Mouse (Mus musculus): ENCODE results near the gene Tgm5. TPM values are rescaled to one million over a fixed set of nuclear protein-coding genes. Genes with fewer than 3 reads are reported as not detected.
"Not testable (repeated sequence)": the region's sequence is repeated elsewhere in the genome, so short reads cannot be mapped to it uniquely, and the experiment has no call there.

Tgm5 gene
- polyA plus RNA-seq (2014; fragmentation: Nextera tagmentation; extraction: Ambion mirVana): not detected in 2 replicates

- Histone ChIP-seq H3K9ac (ENCODE audit: low read length) (no peak within 1 kb of the TSS), H3K4me2 (ENCODE audit: low read depth, severe bottlenecking) (no peak within 1 kb of the TSS), H3K9me3 (ENCODE audit: control insufficient read depth, low read length) (no peaks in the 10 kb centered on the region), H3K27me3 (ENCODE audit: control insufficient read depth, insufficient read depth, low read length) (no peaks in the 10 kb centered on the region), H3K36me3 (ENCODE audit: control insufficient read depth, insufficient read depth, low read length) (no peaks in the 10 kb centered on the region), H3K4me1 (ENCODE audit: control insufficient read depth, insufficient read depth, low read length) (no peaks in the 10 kb centered on the region), H3K4me3 (ENCODE audit: low read depth, low read length) (no peak within 1 kb of the TSS), H3K27ac (replicated peaks; ENCODE audit: low read depth, low read length) (no peak within 1 kb of the TSS)
- 53% methylated on average over 6 of the region's 6 CpGs for WGBS
- DNase-seq (ENCODE audit: low spot score): no peak
- no peak for ATAC-seq (ENCODE audit: insufficient number of reproducible peaks, low FRiP score, low TSS enrichment, low read depth)
Measured at GRCm38 (mm10) chr2:121085480-121086185, at the start of gene Tgm5. Gene Tgm5, minus strand, starts transcription at chr2:121085841.

GRCm38 (mm10) chr2:121132822-121133221 lies 47.2 kb upstream of the Tgm5 start:
- no peak overlapping the region for H3K4me3 ChIP-seq (ENCODE audit: low read depth, low read length)
- H3K4me1 ChIP-seq (ENCODE audit: control insufficient read depth, insufficient read depth, low read length): no peaks in the 10 kb centered on the region
- no peak overlapping the region for H3K4me2 ChIP-seq (ENCODE audit: low read depth, severe bottlenecking)
- no peak overlapping the region for H3K9ac ChIP-seq (ENCODE audit: low read length)
- no peak overlapping the region for H3K27ac ChIP-seq (replicated peaks; ENCODE audit: low read depth, low read length)
- DNase-seq (ENCODE audit: low spot score): no peak
- no peaks in the 10 kb centered on the region for H3K36me3 ChIP-seq (ENCODE audit: control insufficient read depth, insufficient read depth, low read length)
- 66% methylated on average over 1 of the region's 1 CpGs for WGBS
- no peak for ATAC-seq (ENCODE audit: insufficient number of reproducible peaks, low FRiP score, low TSS enrichment, low read depth)
- no peaks in the 10 kb centered on the region for H3K9me3 ChIP-seq (ENCODE audit: control insufficient read depth, low read length)
- H3K27me3 ChIP-seq (ENCODE audit: control insufficient read depth, insufficient read depth, low read length): no peaks in the 10 kb centered on the region

GRCm38 (mm10) chr2:121128865-121129620 lies 43.4 kb upstream of the Tgm5 start:
- Histone ChIP-seq H3K9me3 (ENCODE audit: control insufficient read depth, low read length) (no peaks in the 10 kb centered on the region), H3K27ac (replicated peaks; ENCODE audit: low read depth, low read length) (no peak overlapping the region), H3K27me3 (ENCODE audit: control insufficient read depth, insufficient read depth, low read length) (no peaks in the 10 kb centered on the region), H3K36me3 (ENCODE audit: control insufficient read depth, insufficient read depth, low read length) (no peaks in the 10 kb centered on the region), H3K9ac (ENCODE audit: low read length) (no peak overlapping the region), H3K4me1 (ENCODE audit: control insufficient read depth, insufficient read depth, low read length) (no peaks in the 10 kb centered on the region), H3K4me3 (ENCODE audit: low read depth, low read length) (no peak overlapping the region), H3K4me2 (ENCODE audit: low read depth, severe bottlenecking) (no peak overlapping the region)
- no peak for ATAC-seq (ENCODE audit: insufficient number of reproducible peaks, low FRiP score, low TSS enrichment, low read depth)
- no peak for DNase-seq (ENCODE audit: low spot score)
- WGBS: 79% methylated on average over 9 of the region's 9 CpGs

- 92% methylated on average over 1 of the region's 1 CpGs for WGBS
- Histone ChIP-seq H3K9ac (ENCODE audit: low read length) (no peak overlapping the region), H3K4me2 (ENCODE audit: low read depth, severe bottlenecking) (no peak overlapping the region), H3K9me3 (ENCODE audit: control insufficient read depth, low read length) (no peaks in the 10 kb centered on the region), H3K4me3 (ENCODE audit: low read depth, low read length) (no peak overlapping the region), H3K27me3 (ENCODE audit: control insufficient read depth, insufficient read depth, low read length) (no peaks in the 10 kb centered on the region), H3K4me1 (ENCODE audit: control insufficient read depth, insufficient read depth, low read length) (no peaks in the 10 kb centered on the region), H3K36me3 (ENCODE audit: control insufficient read depth, insufficient read depth, low read length) (no peaks in the 10 kb centered on the region), H3K27ac (replicated peaks; ENCODE audit: low read depth, low read length) (no peak overlapping the region)
- no peak for ATAC-seq (ENCODE audit: insufficient number of reproducible peaks, low FRiP score, low TSS enrichment, low read depth)
- no peak for DNase-seq (ENCODE audit: low spot score)
Measured at GRCm38 (mm10) chr2:121127536-121127935, 41.9 kb upstream of the Tgm5 start.

GRCm38 (mm10) chr2:121126302-121126701 lies 40.7 kb upstream of the Tgm5 start:
- H3K27ac ChIP-seq (replicated peaks; ENCODE audit: low read depth, low read length); ATAC-seq (ENCODE audit: insufficient number of reproducible peaks, low FRiP score, low TSS enrichment, low read depth); H3K9me3 ChIP-seq (ENCODE audit: control insufficient read depth, low read length); H3K4me1 ChIP-seq (ENCODE audit: control insufficient read depth, insufficient read depth, low read length); H3K4me3 ChIP-seq (ENCODE audit: low read depth, low read length); DNase-seq (ENCODE audit: low spot score); H3K9ac ChIP-seq (ENCODE audit: low read length); H3K36me3 ChIP-seq (ENCODE audit: control insufficient read depth, insufficient read depth, low read length); H3K4me2 ChIP-seq (ENCODE audit: low read depth, severe bottlenecking); H3K27me3 ChIP-seq (ENCODE audit: control insufficient read depth, insufficient read depth, low read length): not testable (repeated sequence)
- WGBS: 90% methylated on average over 5 of the region's 5 CpGs

- Histone ChIP-seq H3K9me3 (ENCODE audit: control insufficient read depth, low read length) (no peaks in the 10 kb centered on the region), H3K4me1 (ENCODE audit: control insufficient read depth, insufficient read depth, low read length) (no peaks in the 10 kb centered on the region), H3K4me2 (ENCODE audit: low read depth, severe bottlenecking) (no peak overlapping the region), H3K36me3 (ENCODE audit: control insufficient read depth, insufficient read depth, low read length) (no peaks in the 10 kb centered on the region), H3K27me3 (ENCODE audit: control insufficient read depth, insufficient read depth, low read length) (no peaks in the 10 kb centered on the region), H3K4me3 (ENCODE audit: low read depth, low read length) (no peak overlapping the region), H3K9ac (ENCODE audit: low read length) (no peak overlapping the region), H3K27ac (replicated peaks; ENCODE audit: low read depth, low read length) (no peak overlapping the region)
- ATAC-seq (ENCODE audit: insufficient number of reproducible peaks, low FRiP score, low TSS enrichment, low read depth) (no peak), DNase-seq (ENCODE audit: low spot score) (no peak)
- 84% methylated on average over 3 of the region's 3 CpGs for WGBS
Measured at GRCm38 (mm10) chr2:121119260-121119659, 33.6 kb upstream of the Tgm5 start.

- 91% methylated on average over 2 of the region's 2 CpGs for WGBS
- no peak overlapping the region for H3K4me2 ChIP-seq (ENCODE audit: low read depth, severe bottlenecking)
- ATAC-seq (ENCODE audit: insufficient number of reproducible peaks, low FRiP score, low TSS enrichment, low read depth): no peak
- no peaks in the 10 kb centered on the region for H3K36me3 ChIP-seq (ENCODE audit: control insufficient read depth, insufficient read depth, low read length)
- H3K27ac ChIP-seq (replicated peaks; ENCODE audit: low read depth, low read length): no peak overlapping the region
- no peak for DNase-seq (ENCODE audit: low spot score)
- no peaks in the 10 kb centered on the region for H3K27me3 ChIP-seq (ENCODE audit: control insufficient read depth, insufficient read depth, low read length)
- H3K4me3 ChIP-seq (ENCODE audit: low read depth, low read length): no peak overlapping the region
- H3K9ac ChIP-seq (ENCODE audit: low read length): no peak overlapping the region
- no peaks in the 10 kb centered on the region for H3K4me1 ChIP-seq (ENCODE audit: control insufficient read depth, insufficient read depth, low read length)
- H3K9me3 ChIP-seq (ENCODE audit: control insufficient read depth, low read length): no peaks in the 10 kb centered on the region
Measured at GRCm38 (mm10) chr2:121115418-121115817, 29.8 kb upstream of the Tgm5 start.

- no peak for ATAC-seq (ENCODE audit: insufficient number of reproducible peaks, low FRiP score, low TSS enrichment, low read depth)
- no peak within 1 kb of the TSS for H3K9ac ChIP-seq (ENCODE audit: low read length)
- 88% methylated on average over 4 of the region's 4 CpGs for WGBS
- no peak within 1 kb of the TSS for H3K27ac ChIP-seq (replicated peaks; ENCODE audit: low read depth, low read length)
- H3K4me2 ChIP-seq (ENCODE audit: low read depth, severe bottlenecking): no peak within 1 kb of the TSS
- no peaks in the 10 kb centered on the region for H3K9me3 ChIP-seq (ENCODE audit: control insufficient read depth, low read length)
- H3K4me3 ChIP-seq (ENCODE audit: low read depth, low read length): no peak within 1 kb of the TSS
- no peaks in the 10 kb centered on the region for H3K36me3 ChIP-seq (ENCODE audit: control insufficient read depth, insufficient read depth, low read length)
- DNase-seq (ENCODE audit: low spot score): no peak
- no peaks in the 10 kb centered on the region for H3K27me3 ChIP-seq (ENCODE audit: control insufficient read depth, insufficient read depth, low read length)
- H3K4me1 ChIP-seq (ENCODE audit: control insufficient read depth, insufficient read depth, low read length): no peaks in the 10 kb centered on the region
Measured at GRCm38 (mm10) chr2:121109695-121110094, 24.1 kb upstream of the Tgm5 start, which contains the start of gene Tgm7. Gene Tgm7, minus strand, starts transcription at chr2:121109795.

Data from limb, embryonic 11.5 days (tissue).